Mouse (Mus musculus) MEL-GATA-1-ER (cell line): Measurements from ENCODE around the gene Nmnat2.

Experiments used
- DNase-seq: peaks from one replicate; pipeline ENCODE4 v3.0.0-alpha.2; 2012; ENCODE audit warnings: low read depth; ENCODE audit errors: extremely low read depth

The Nmnat2 gene

GRCm38 (mm10) chr1:152983416-152983815 is 28.6 kb downstream of the Nmnat2 start:
- no peak for DNase-seq

DNA sequence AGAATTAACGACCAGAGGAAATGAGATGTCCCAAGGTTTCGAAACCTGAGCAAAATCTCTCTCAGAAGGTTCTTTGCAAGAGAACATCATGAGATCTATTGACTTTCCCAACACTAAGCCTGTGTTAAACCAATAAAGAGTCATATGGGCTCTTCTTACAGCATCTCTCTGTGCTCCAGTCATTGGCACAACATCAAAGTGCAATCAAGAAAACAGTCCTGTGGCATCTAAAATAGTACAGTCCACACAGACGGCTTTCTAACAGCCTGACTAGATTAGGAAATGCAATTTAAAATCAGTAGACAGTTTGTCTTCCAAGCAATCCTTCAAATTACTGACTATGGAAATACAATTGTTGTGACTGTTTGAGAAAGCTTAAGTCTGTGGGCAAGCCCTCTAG is 32.2 kb downstream of the Nmnat2 start:
- DNase-seq: no peak

DNA sequence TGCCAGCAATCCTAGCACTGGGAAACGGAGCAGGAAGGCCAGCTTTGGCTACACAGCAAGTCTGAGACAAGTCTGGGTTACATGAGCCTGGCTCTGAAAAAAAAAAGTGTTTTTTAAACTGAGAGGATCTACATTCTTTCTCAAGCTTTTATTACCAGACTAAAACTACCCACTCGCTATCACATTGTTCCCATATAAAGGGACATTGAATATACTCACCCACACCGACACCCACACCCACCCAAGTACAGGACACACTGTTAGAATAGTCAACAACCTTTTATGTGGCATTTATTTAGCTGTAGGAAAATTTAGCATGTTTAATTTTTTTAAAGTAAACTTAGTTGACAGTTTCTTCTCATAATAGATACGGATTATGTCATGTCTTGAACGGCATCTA is 35.3 kb downstream of the Nmnat2 start:
- DNase-seq: no peak

DNA sequence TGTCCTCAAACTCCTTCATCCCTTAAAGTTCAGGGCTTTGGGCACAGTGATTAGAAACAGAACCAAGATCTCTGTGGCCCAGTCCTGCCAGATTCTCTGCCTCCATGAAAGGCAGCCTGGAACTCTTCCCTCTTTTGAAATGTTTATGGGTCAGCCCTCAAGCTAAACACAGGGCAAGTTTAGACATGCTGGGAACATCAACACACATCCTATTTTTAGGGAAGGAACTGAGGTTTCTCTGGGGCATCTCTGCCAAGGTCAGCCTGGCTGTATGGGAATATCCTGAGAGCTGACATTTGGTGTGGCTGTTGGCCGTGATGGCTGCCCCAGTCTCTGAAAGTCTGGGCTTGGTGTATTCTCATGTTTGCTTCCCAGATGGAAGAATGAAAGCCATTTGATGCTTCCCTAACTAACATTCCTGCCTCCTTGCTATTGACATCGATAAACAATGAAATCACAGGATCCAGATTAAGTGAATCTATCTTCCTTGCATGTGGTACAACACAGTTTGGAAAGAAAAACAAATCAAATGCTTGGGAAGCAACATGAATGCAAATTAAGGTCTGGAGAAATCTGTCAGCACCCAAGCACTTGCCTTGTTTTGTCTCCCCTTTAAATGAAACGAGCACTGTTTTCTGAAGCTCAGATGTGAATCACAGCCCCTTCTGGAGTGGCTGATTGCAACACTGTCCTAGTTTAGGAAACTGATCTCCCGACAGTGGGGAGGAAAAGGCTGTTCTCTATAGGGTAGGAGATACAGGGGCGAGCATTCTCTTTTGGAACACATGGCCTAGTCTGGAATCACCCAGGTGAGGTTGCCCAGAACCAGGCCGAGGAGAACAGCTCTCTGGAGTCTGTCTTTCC is 37.7 kb downstream of the Nmnat2 start:
- no peak for DNase-seq

GRCm38 (mm10) chr1:152993803-152994202 is 39.0 kb downstream of the Nmnat2 start:
- DNase-seq: no peak

DNA sequence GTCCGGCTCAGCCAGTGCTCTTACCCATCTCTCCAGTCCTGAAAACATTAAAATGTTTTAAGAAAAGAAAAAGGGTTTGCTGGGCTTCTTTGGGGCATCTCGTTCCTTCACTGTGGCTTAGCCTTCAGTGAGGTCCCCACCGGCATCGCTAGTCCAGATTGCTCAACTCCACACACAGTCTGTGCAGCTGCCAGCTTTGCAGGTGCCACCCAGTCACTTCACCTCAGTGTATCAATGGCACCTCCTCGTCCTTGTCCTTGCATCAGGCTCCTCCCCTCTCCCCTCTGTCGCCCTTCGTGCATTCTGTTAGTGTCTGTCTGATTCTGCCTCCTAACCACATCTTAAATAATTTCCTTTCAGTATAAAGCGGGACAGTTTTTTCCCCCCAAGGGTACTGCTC is 45.2 kb downstream of the Nmnat2 start:
- DNase-seq: no peak

DNA sequence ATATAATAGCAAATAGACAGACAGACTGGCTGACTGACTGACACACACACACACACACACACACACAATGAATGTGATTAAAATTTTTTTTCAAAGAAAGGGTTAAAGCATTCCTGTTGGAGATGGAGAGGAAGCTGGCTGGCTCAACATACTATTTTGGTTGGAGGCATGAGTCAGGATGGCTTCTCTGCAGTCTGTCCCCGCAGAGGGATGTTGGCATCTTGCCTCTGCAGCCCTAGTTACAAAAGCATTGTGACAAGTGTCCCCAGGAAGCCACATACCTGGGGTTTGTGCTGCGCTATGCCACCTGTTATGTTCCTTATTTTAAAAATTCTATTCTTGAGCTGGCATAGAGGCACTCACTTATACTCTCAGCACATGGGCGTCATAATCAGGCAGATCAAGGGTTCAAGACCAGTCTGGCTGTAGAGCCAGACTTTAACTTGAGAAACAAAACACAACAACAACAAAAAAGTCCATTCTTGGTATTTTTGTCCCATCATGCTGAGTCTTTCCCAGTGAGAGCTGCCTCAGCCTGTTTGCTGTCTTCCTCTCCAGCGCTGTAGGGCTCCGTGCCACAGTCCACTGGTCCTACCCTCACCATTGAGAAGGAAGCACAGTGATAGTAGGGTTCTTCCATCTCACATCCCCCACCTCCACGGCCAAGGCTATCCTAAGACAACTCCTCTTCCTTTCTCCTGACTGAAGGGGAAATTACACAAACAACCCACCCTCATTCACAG is 45.9 kb downstream of the Nmnat2 start:
- no peak for DNase-seq

- no peak for DNase-seq
Measured at GRCm38 (mm10) chr1:153002295-153003050, 47.7 kb downstream of the Nmnat2 start.

GRCm38 (mm10) chr1:153004472-153004871 is 49.7 kb downstream of the Nmnat2 start:
- no peak for DNase-seq

DNA sequence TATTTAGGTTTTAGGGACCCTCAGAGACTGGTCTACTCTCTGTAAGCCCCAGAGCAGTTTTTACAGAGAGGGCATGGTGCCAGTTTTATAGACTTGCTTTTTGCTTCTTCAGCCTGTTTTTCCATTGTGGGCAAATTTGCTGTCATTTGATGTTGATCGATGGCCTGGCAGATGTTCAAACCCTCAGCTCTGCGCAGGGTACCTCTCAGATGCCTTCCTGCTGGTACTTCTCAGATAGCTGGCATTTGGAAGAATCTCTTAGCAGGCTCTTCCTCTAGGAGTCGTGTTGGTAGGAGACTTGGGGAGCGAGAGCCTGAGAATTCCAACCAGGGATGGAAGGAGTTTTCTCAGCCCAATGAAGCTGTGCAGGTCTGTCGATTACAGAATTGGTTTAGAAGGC is 51.3 kb downstream of the Nmnat2 start:
- no peak for DNase-seq

DNA sequence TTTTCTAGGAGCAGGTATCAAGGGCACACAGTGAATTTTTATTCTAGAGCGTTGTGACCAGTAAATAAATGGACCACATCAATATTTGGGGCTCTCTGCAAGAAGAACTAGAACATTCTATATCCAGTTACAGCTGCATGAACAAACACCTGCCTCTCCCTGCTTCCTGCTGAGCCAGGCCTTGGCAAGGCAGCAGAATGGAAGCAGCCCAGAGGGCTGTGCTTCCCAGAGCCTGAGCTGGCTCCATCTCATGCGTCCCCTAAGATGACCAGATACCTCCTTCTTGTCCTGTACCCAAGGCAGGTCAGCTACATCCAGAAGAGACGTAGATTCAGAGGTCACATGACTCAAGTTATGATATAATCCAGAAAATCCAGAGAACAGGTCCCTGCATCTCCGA is 52.0 kb downstream of the Nmnat2 start:
- DNase-seq: no peak

DNA sequence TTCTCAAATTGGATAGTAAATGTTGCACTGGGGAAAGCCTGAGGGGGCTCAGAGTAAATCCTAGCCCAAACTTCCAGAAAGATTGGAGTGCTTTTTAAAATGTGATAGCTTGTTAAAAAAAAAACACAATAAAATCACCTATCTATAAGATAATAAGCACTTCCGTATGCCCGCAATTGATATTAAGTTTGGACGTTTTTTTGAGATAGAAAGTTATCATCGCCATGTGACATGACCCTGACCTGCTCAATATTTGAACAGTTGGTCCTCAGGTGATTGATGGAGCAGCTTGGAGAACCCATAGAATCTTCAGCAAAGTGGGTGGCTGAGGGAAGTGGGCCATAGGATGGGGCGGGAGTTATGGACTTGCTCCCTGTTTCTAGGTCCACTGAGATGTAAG is 52.5 kb downstream of the Nmnat2 start:
- no peak for DNase-seq

DNA sequence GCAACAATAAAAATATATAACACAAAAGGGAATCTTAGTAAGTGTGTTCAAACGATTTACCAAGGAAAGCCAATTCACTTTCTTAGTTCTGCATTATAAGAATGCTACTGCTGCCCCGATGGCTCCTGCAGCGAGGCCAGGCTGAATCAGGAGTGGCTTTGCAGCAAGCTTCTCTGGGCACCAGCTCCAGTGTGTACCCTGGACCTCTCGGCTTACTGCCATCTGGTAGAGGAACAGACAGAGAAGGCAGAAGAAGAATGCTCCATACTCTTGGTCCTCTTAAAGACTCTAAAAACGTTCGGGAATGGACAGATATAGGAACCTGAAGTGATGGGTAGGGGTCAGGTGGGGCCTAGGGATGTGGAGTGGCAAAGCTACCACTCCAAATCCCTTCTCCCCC is 53.0 kb downstream of the Nmnat2 start:
- DNase-seq: no peak

- no peak for DNase-seq
Measured at GRCm38 (mm10) chr1:153009338-153009737, 54.5 kb downstream of the Nmnat2 start.

- no peak for DNase-seq
Measured at GRCm38 (mm10) chr1:153010353-153011351, 55.9 kb downstream of the Nmnat2 start.

GRCm38 (mm10) chr1:153011544-153011943 is 56.8 kb downstream of the Nmnat2 start:
- DNase-seq: no peak

- DNase-seq: no peak
Measured at GRCm38 (mm10) chr1:153013541-153014288, 58.9 kb downstream of the Nmnat2 start.

DNA sequence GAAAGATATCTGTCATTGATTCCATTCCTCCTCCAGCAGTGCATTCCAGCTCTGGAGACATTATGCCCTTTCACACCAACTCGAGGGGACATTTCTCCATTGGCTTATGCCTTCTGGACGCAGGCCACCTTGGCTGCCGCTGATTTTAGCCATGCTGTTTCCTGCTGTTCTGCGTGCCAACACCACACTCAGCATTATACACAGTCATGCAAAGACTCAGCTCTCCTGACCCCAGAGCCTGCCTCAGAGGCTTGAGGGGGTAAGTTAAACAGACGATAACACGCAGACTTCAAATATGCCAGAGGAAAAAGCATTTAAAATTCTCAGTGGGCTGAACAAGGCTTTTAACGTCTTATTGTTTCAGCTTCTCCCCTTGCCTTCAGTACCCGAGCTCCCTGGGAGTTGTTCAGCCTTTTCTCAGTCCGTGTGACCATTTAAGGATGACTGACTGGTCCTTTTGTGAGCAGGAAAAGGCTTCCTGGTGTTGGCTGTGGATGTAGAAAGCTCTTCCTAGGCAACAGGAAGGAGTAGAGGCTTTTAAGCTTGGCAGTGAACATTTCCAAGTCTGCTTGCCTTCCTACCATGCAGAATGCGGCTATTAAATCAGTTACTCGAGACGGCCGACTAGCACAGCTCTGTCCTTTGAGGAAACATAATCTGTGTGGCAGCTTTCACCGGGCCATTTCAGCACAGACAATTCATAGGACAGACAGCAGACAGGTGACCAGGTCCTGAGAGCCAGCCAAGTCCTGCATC is 59.8 kb downstream of the Nmnat2 start:
- no peak for DNase-seq

GRCm38 (mm10) chr1:153016465-153017163 is 61.8 kb downstream of the Nmnat2 start:
- DNase-seq: no peak
